Mouse (Mus musculus): Measurements from ENCODE around the gene Apol9b. TPM values are rescaled to one million over a fixed set of nuclear protein-coding genes. Genes with fewer than 3 reads are reported as not detected.
A peak's percentile ranks its signal among the peaks of the same experiment; 100 is the strongest.
"Not testable (repeated sequence)": the region's sequence is repeated elsewhere in the genome, so short reads cannot be mapped to it uniquely, and the experiment has no call there.

Apol9b gene
- polyA plus RNA-seq (2015; fragmentation: Nextera tagmentation; extraction: Ambion mirVana), result not detected in 2 replicates

- H3K4me1 ChIP-seq; H3K9ac ChIP-seq; H3K9me3 ChIP-seq; H3K27me3 ChIP-seq (replicated peaks); ATAC-seq (replicated peaks); H3K36me3 ChIP-seq (replicated peaks); H3K4me2 ChIP-seq; H3K27ac ChIP-seq; H3K4me3 ChIP-seq: not testable (repeated sequence)
- WGBS, result 78% methylated on average over 1 of the region's 4 CpGs
Measured at GRCm38 (mm10) chr15:77728739-77729138, at the start of gene Apol9b. TSS of gene Apol9b (plus strand) at chr15:77729039.

GRCm38 (mm10) chr15:77683944-77684343, 44.9 kb upstream of the Apol9b start:
- H3K27me3 ChIP-seq (replicated peaks); H3K27ac ChIP-seq; H3K36me3 ChIP-seq (replicated peaks); H3K9ac ChIP-seq; H3K4me1 ChIP-seq; H3K9me3 ChIP-seq; H3K4me3 ChIP-seq; H3K4me2 ChIP-seq; ATAC-seq (replicated peaks): not testable (repeated sequence)
- 16% methylated on average over 11 of the region's 11 CpGs for WGBS

GRCm38 (mm10) chr15:77691532-77692311, 37.1 kb upstream of the Apol9b start:
- H3K27ac ChIP-seq; H3K9me3 ChIP-seq; H3K36me3 ChIP-seq (replicated peaks); H3K9ac ChIP-seq; H3K27me3 ChIP-seq (replicated peaks); H3K4me1 ChIP-seq; ATAC-seq (replicated peaks): not testable (repeated sequence)
- H3K4me2 ChIP-seq, result peak overlapping the region; percentile 42
- 7% methylated on average over 20 of the region's 20 CpGs for WGBS
- H3K4me3 ChIP-seq, result peak overlapping the region; percentile 21; the same call in 1 of the 2 replicates

- H3K27me3 ChIP-seq (replicated peaks); H3K4me2 ChIP-seq; H3K36me3 ChIP-seq (replicated peaks); H3K27ac ChIP-seq; ATAC-seq (replicated peaks); H3K4me3 ChIP-seq; H3K4me1 ChIP-seq; H3K9ac ChIP-seq; H3K9me3 ChIP-seq: not testable (repeated sequence)
- 48% methylated on average over 11 of the region's 15 CpGs for WGBS
Measured at GRCm38 (mm10) chr15:77694687-77695295, 34.0 kb upstream of the Apol9b start.

GRCm38 (mm10) chr15:77698656-77699055, 30.2 kb upstream of the Apol9b start, which contains the start of gene Apol7e:
TSS of gene Apol7e (plus strand) at chr15:77698857.
- ATAC-seq (replicated peaks); H3K36me3 ChIP-seq (replicated peaks); H3K27me3 ChIP-seq (replicated peaks); H3K9me3 ChIP-seq; H3K4me1 ChIP-seq; H3K27ac ChIP-seq; H3K4me3 ChIP-seq; H3K9ac ChIP-seq; H3K4me2 ChIP-seq: not testable (repeated sequence)
- 79% methylated on average over 4 of the region's 4 CpGs for WGBS

- H3K4me3 ChIP-seq; H3K4me1 ChIP-seq; H3K27me3 ChIP-seq (replicated peaks); ATAC-seq (replicated peaks); H3K9ac ChIP-seq; H3K9me3 ChIP-seq; H3K4me2 ChIP-seq; H3K27ac ChIP-seq; H3K36me3 ChIP-seq (replicated peaks): not testable (repeated sequence)
- 92% methylated on average over 3 of the region's 3 CpGs for WGBS
Measured at GRCm38 (mm10) chr15:77705306-77705705, 23.5 kb upstream of the Apol9b start.

GRCm38 (mm10) chr15:77708936-77709335, 19.9 kb upstream of the Apol9b start:
- not testable (repeated sequence) for H3K9me3 ChIP-seq; H3K4me1 ChIP-seq; H3K27ac ChIP-seq; H3K4me2 ChIP-seq; H3K4me3 ChIP-seq; ATAC-seq (replicated peaks); H3K27me3 ChIP-seq (replicated peaks); H3K36me3 ChIP-seq (replicated peaks); H3K9ac ChIP-seq
- WGBS, result 88% methylated on average over 1 of the region's 1 CpGs

- H3K9ac ChIP-seq; H3K4me3 ChIP-seq; H3K4me1 ChIP-seq; H3K36me3 ChIP-seq (replicated peaks); H3K4me2 ChIP-seq; H3K27ac ChIP-seq; H3K9me3 ChIP-seq; H3K27me3 ChIP-seq (replicated peaks); ATAC-seq (replicated peaks): not testable (repeated sequence)
- WGBS, result 82% methylated on average over 6 of the region's 6 CpGs
Measured at GRCm38 (mm10) chr15:77718240-77718639, 10.6 kb upstream of the Apol9b start.

GRCm38 (mm10) chr15:77721509-77721908, 7.3 kb upstream of the Apol9b start:
- H3K36me3 ChIP-seq (replicated peaks); H3K4me3 ChIP-seq; H3K9ac ChIP-seq; H3K4me2 ChIP-seq; H3K9me3 ChIP-seq; H3K27me3 ChIP-seq (replicated peaks); ATAC-seq (replicated peaks); H3K4me1 ChIP-seq; H3K27ac ChIP-seq: not testable (repeated sequence)
- no CpG with 5 or more reads among the region's 3 CpGs for WGBS

- whole genome bisulfite sequencing, result 25% methylated on average over 3 of the region's 10 CpGs
- not testable (repeated sequence) for H3K9ac ChIP-seq; H3K27ac ChIP-seq; H3K4me3 ChIP-seq; ATAC-seq (replicated peaks); H3K4me1 ChIP-seq; H3K9me3 ChIP-seq; H3K27me3 ChIP-seq (replicated peaks); H3K36me3 ChIP-seq (replicated peaks); H3K4me2 ChIP-seq
Measured at GRCm38 (mm10) chr15:77724208-77724911, 4.5 kb upstream of the Apol9b start.

GRCm38 (mm10) chr15:77725393-77726020, 3.3 kb upstream of the Apol9b start:
- H3K4me3 ChIP-seq; H3K27ac ChIP-seq; ATAC-seq (replicated peaks); H3K4me2 ChIP-seq; H3K9me3 ChIP-seq; H3K27me3 ChIP-seq (replicated peaks); H3K9ac ChIP-seq; H3K36me3 ChIP-seq (replicated peaks); H3K4me1 ChIP-seq: not testable (repeated sequence)
- WGBS, result 82% methylated on average over 6 of the region's 6 CpGs

GRCm38 (mm10) chr15:77727139-77727538, 1.7 kb upstream of the Apol9b start:
- not testable (repeated sequence) for H3K27ac ChIP-seq; H3K4me3 ChIP-seq; H3K9me3 ChIP-seq; H3K4me1 ChIP-seq; H3K9ac ChIP-seq; H3K4me2 ChIP-seq; ATAC-seq (replicated peaks); H3K36me3 ChIP-seq (replicated peaks); H3K27me3 ChIP-seq (replicated peaks)
- 9% methylated on average over 3 of the region's 3 CpGs for WGBS

Data from midbrain, embryonic 15.5 days (tissue).